Mouse (Mus musculus) thymus, adult 2 months (tissue): ENCODE measurements around the gene Timm17a.

ENCODE experiments used
- CTCF ChIP-seq: fragments of 200-500 bp; IDR thresholded peaks from 2 replicates; pipeline ENCODE4 v1.5.1; 2012; ENCODE audit warnings: mild to moderate bottlenecking, control low read depth, low read length, moderate library complexity, borderline replicate concordance; ENCODE audit not compliant: control insufficient read depth, poor library complexity, insufficient read depth; ENCODE audit errors: extremely low read depth
- POLR2A ChIP-seq: fragments of 200-500 bp; IDR thresholded peaks from 2 replicates; pipeline ENCODE4 v1.6.1; 2012; ENCODE audit warnings: mild to moderate bottlenecking, low read length, control low read depth, moderate library complexity; ENCODE audit not compliant: control insufficient read depth, poor library complexity, insufficient read depth; ENCODE audit errors: extremely low read depth

- TF ChIP-seq CTCF, result no peak
- TF ChIP-seq POLR2A, result no peak
These were observed 32.9 kb downstream of the Timm17a start for GRCm38 (mm10) chr1:135280646-135281045.
